Mouse (Mus musculus): Measurements from ENCODE around the gene S1pr4.

The S1pr4 gene

GRCm38 (mm10) chr10:81464405-81465264, 35.3 kb downstream of the S1pr4 start:
- peak; percentile 3 to 11 for DNase-seq

GRCm38 (mm10) chr10:81463531-81463930, 36.4 kb downstream of the S1pr4 start:
- DNase-seq = peak in 1 of 2 experiments; percentile 1

- peak in 1 of 2 experiments; percentile 2 for DNase-seq
Observed at GRCm38 (mm10) chr10:81462917-81463316, 37.0 kb downstream of the S1pr4 start.

- DNase-seq = peak in 1 of 2 experiments; percentile 7
Observed at GRCm38 (mm10) chr10:81462415-81462804, 37.5 kb downstream of the S1pr4 start.

GRCm38 (mm10) chr10:81461673-81462414, 38.1 kb downstream of the S1pr4 start:
- no peak for DNase-seq

GRCm38 (mm10) chr10:81460951-81461350, 39.0 kb downstream of the S1pr4 start:
- no peak for DNase-seq

GRCm38 (mm10) chr10:81460471-81460870, 39.5 kb downstream of the S1pr4 start:
- DNase-seq = peak; percentile 1 to 2

- DNase-seq = no peak
Observed at GRCm38 (mm10) chr10:81459399-81459798, 40.5 kb downstream of the S1pr4 start.

GRCm38 (mm10) chr10:81458267-81458666, 41.7 kb downstream of the S1pr4 start:
- peak in 1 of 2 experiments; percentile 0 for DNase-seq

- peak in 1 of 2 experiments; percentile 0 for DNase-seq
Observed at GRCm38 (mm10) chr10:81457624-81458023, 42.3 kb downstream of the S1pr4 start.

GRCm38 (mm10) chr10:81456983-81457563, 42.9 kb downstream of the S1pr4 start:
- no peak for DNase-seq

- peak; percentile 1 to 2 for DNase-seq
Observed at GRCm38 (mm10) chr10:81455181-81455895, 44.6 kb downstream of the S1pr4 start, which contains the start of gene Nfic. Gene Nfic, minus strand, starts transcription at chr10:81455635.

GRCm38 (mm10) chr10:81454106-81454505, 45.8 kb downstream of the S1pr4 start:
- peak in 1 of 2 experiments; percentile 0 for DNase-seq

GRCm38 (mm10) chr10:81452947-81453288, 47.0 kb downstream of the S1pr4 start:
- no peak for DNase-seq

GRCm38 (mm10) chr10:81452237-81452946, 47.5 kb downstream of the S1pr4 start:
- peak; percentile 1 to 3 for DNase-seq

- no peak for DNase-seq
Observed at GRCm38 (mm10) chr10:81451365-81451745, 48.6 kb downstream of the S1pr4 start.

- DNase-seq = peak; percentile 1 to 3
Observed at GRCm38 (mm10) chr10:81450641-81451364, 49.1 kb downstream of the S1pr4 start.

GRCm38 (mm10) chr10:81450140-81450539, 49.8 kb downstream of the S1pr4 start:
- peak; percentile 36 to 58 for DNase-seq

Measured in thymus, adult 18-20 months (tissue).